Mouse (Mus musculus) megakaryocyte, embryonic 14.5 days (primary cell): ENCODE data around the gene Nav1.

Source experiments
- FLI1 ChIP-seq: IDR thresholded peaks from 2 replicates; pipeline ENCODE4 v1.6.1; 2012; ENCODE audit warnings: low read length, inconsistent platforms, mixed read lengths
- GATA1 ChIP-seq: IDR thresholded peaks from 3 replicates; pipeline ENCODE4 v1.6.1; 2012; ENCODE audit warnings: mixed read lengths, low read length, inconsistent platforms, borderline replicate concordance

GRCm38 (mm10) chr1:135524518-135524860 is 82.6 kb downstream of the Nav1 start:
- TF ChIP-seq GATA1 (no peak), FLI1 (no peak)
